Mouse (Mus musculus): Measurements from ENCODE around the gene Aspm. TPM values are rescaled to one million over a fixed set of nuclear protein-coding genes. Genes with fewer than 3 reads are reported as not detected.

The Aspm gene
- polyA plus RNA-seq, 1 experiment from 2014 or later, result 16.1 TPM

GRCm38 (mm10) chr1:139481146-139481545, 26.6 kb downstream of the Aspm start:
- H3K27ac ChIP-seq (ENCODE audit: low read depth, low read length), result no peak overlapping the region
- ATAC-seq (replicated peaks; ENCODE audit: low FRiP score), result no peak
- H3K27me3 ChIP-seq (replicated peaks; ENCODE audit: control insufficient read depth, insufficient read depth, low read length), result no peaks in the 10 kb centered on the region
- 87% methylated on average over 4 of the region's 4 CpGs for WGBS
- no peak overlapping the region for H3K9ac ChIP-seq (ENCODE audit: low read depth, low read length)
- DNase-seq (ENCODE audit: low spot score), result no peak
- H3K9me3 ChIP-seq (ENCODE audit: control insufficient read depth, low read length), result no peaks in the 10 kb centered on the region
- H3K4me3 ChIP-seq (ENCODE audit: low read depth, low read length), result no peak overlapping the region
- no peaks in the 10 kb centered on the region for H3K4me1 ChIP-seq (replicated peaks; ENCODE audit: control insufficient read depth, insufficient read depth, low read length)
- no peak overlapping the region for H3K4me2 ChIP-seq
- peaks cover 33% of the 10 kb centered on the region for H3K36me3 ChIP-seq (ENCODE audit: control insufficient read depth, insufficient read depth, low read length)

GRCm38 (mm10) chr1:139494630-139495029, 40.1 kb downstream of the Aspm start:
- Histone ChIP-seq H3K27me3 (replicated peaks; ENCODE audit: control insufficient read depth, insufficient read depth, low read length) (no peaks in the 10 kb centered on the region), H3K36me3 (ENCODE audit: control insufficient read depth, insufficient read depth, low read length) (peaks cover 17% of the 10 kb centered on the region), H3K4me1 (replicated peaks; ENCODE audit: control insufficient read depth, insufficient read depth, low read length) (no peaks in the 10 kb centered on the region), H3K27ac (ENCODE audit: low read depth, low read length) (no peak overlapping the region), H3K9me3 (ENCODE audit: control insufficient read depth, low read length) (no peaks in the 10 kb centered on the region), H3K9ac (ENCODE audit: low read depth, low read length) (no peak overlapping the region), H3K4me3 (ENCODE audit: low read depth, low read length) (no peak overlapping the region), H3K4me2 (no peak overlapping the region)
- DNase-seq (ENCODE audit: low spot score) (no peak), ATAC-seq (replicated peaks; ENCODE audit: low FRiP score) (no peak)
- 86% methylated on average over 3 of the region's 3 CpGs for WGBS

- ATAC-seq (replicated peaks; ENCODE audit: low FRiP score), result no peak
- no peak overlapping the region for H3K4me2 ChIP-seq
- DNase-seq (ENCODE audit: low spot score), result no peak
- 88% methylated on average over 2 of the region's 2 CpGs for WGBS
- H3K27me3 ChIP-seq (replicated peaks; ENCODE audit: control insufficient read depth, insufficient read depth, low read length), result no peaks in the 10 kb centered on the region
- peaks cover 12% of the 10 kb centered on the region for H3K36me3 ChIP-seq (ENCODE audit: control insufficient read depth, insufficient read depth, low read length)
- no peaks in the 10 kb centered on the region for H3K4me1 ChIP-seq (replicated peaks; ENCODE audit: control insufficient read depth, insufficient read depth, low read length)
- no peak overlapping the region for H3K4me3 ChIP-seq (ENCODE audit: low read depth, low read length)
- H3K27ac ChIP-seq (ENCODE audit: low read depth, low read length), result no peak overlapping the region
- no peak overlapping the region for H3K9ac ChIP-seq (ENCODE audit: low read depth, low read length)
- H3K9me3 ChIP-seq (ENCODE audit: control insufficient read depth, low read length), result no peaks in the 10 kb centered on the region
Measured at GRCm38 (mm10) chr1:139495408-139495807, 40.8 kb downstream of the Aspm start.

GRCm38 (mm10) chr1:139496212-139496611, 41.6 kb downstream of the Aspm start:
- H3K27me3 ChIP-seq (replicated peaks; ENCODE audit: control insufficient read depth, insufficient read depth, low read length), result no peaks in the 10 kb centered on the region
- no peak for ATAC-seq (replicated peaks; ENCODE audit: low FRiP score)
- H3K9ac ChIP-seq (ENCODE audit: low read depth, low read length), result no peak overlapping the region
- H3K4me1 ChIP-seq (replicated peaks; ENCODE audit: control insufficient read depth, insufficient read depth, low read length), result no peaks in the 10 kb centered on the region
- 78% methylated on average over 3 of the region's 3 CpGs for WGBS
- H3K4me3 ChIP-seq (ENCODE audit: low read depth, low read length), result no peak overlapping the region
- no peak for DNase-seq (ENCODE audit: low spot score)
- no peak overlapping the region for H3K27ac ChIP-seq (ENCODE audit: low read depth, low read length)
- H3K36me3 ChIP-seq (ENCODE audit: control insufficient read depth, insufficient read depth, low read length), result peaks cover 11% of the 10 kb centered on the region
- H3K9me3 ChIP-seq (ENCODE audit: control insufficient read depth, low read length), result no peaks in the 10 kb centered on the region
- H3K4me2 ChIP-seq, result no peak overlapping the region

GRCm38 (mm10) chr1:139499751-139500150, 45.2 kb downstream of the Aspm start:
- Histone ChIP-seq H3K27ac (ENCODE audit: low read depth, low read length) (no peak overlapping the region), H3K4me2 (no peak overlapping the region), H3K4me1 (replicated peaks; ENCODE audit: control insufficient read depth, insufficient read depth, low read length) (no peaks in the 10 kb centered on the region), H3K27me3 (replicated peaks; ENCODE audit: control insufficient read depth, insufficient read depth, low read length) (no peaks in the 10 kb centered on the region), H3K4me3 (ENCODE audit: low read depth, low read length) (no peak overlapping the region), H3K9ac (ENCODE audit: low read depth, low read length) (no peak overlapping the region), H3K9me3 (ENCODE audit: control insufficient read depth, low read length) (no peaks in the 10 kb centered on the region), H3K36me3 (ENCODE audit: control insufficient read depth, insufficient read depth, low read length) (no peaks in the 10 kb centered on the region; the same call in 1 of the 2 replicates)
- DNase-seq (ENCODE audit: low spot score) (no peak), ATAC-seq (replicated peaks; ENCODE audit: low FRiP score) (no peak)

- Histone ChIP-seq H3K4me1 (replicated peaks; ENCODE audit: control insufficient read depth, insufficient read depth, low read length) (no peaks in the 10 kb centered on the region), H3K4me2 (no peak within 1 kb of the TSS), H3K27ac (ENCODE audit: low read depth, low read length) (no peak within 1 kb of the TSS), H3K9ac (ENCODE audit: low read depth, low read length) (no peak within 1 kb of the TSS), H3K4me3 (ENCODE audit: low read depth, low read length) (no peak within 1 kb of the TSS), H3K36me3 (ENCODE audit: control insufficient read depth, insufficient read depth, low read length) (no peaks in the 10 kb centered on the region), H3K9me3 (ENCODE audit: control insufficient read depth, low read length) (no peaks in the 10 kb centered on the region), H3K27me3 (replicated peaks; ENCODE audit: control insufficient read depth, insufficient read depth, low read length) (no peaks in the 10 kb centered on the region)
- WGBS, result 69% methylated on average over 3 of the region's 3 CpGs
- no peak for DNase-seq (ENCODE audit: low spot score)
- no peak for ATAC-seq (replicated peaks; ENCODE audit: low FRiP score)
Measured at GRCm38 (mm10) chr1:139501258-139501752, 46.7 kb downstream of the Aspm start, which contains the start of gene F13b. TSS of gene F13b (plus strand) at chr1:139501702.

- H3K4me2 ChIP-seq, result no peak overlapping the region
- WGBS, result 84% methylated on average over 12 of the region's 12 CpGs
- no peaks in the 10 kb centered on the region for H3K9me3 ChIP-seq (ENCODE audit: control insufficient read depth, low read length)
- H3K27ac ChIP-seq (ENCODE audit: low read depth, low read length), result no peak overlapping the region
- no peak overlapping the region for H3K4me3 ChIP-seq (ENCODE audit: low read depth, low read length)
- no peak for DNase-seq (ENCODE audit: low spot score)
- H3K4me1 ChIP-seq (replicated peaks; ENCODE audit: control insufficient read depth, insufficient read depth, low read length), result no peaks in the 10 kb centered on the region
- H3K27me3 ChIP-seq (replicated peaks; ENCODE audit: control insufficient read depth, insufficient read depth, low read length), result no peaks in the 10 kb centered on the region
- no peaks in the 10 kb centered on the region for H3K36me3 ChIP-seq (ENCODE audit: control insufficient read depth, insufficient read depth, low read length)
- no peak overlapping the region for H3K9ac ChIP-seq (ENCODE audit: low read depth, low read length)
- no peak for ATAC-seq (replicated peaks; ENCODE audit: low FRiP score)
Measured at GRCm38 (mm10) chr1:139514556-139514955, 60.0 kb downstream of the Aspm start.

Other genes starting within 250 kb of the Aspm start
- 0.07 and 0.10 TPM in 2 replicates for gene Crb1, start 77.7 kb upstream of the Aspm start, polyA plus RNA-seq (2014; fragmentation: Nextera tagmentation; extraction: Ambion mirVana)
- gene Zbtb41, start 32.5 kb upstream of the Aspm start, polyA plus RNA-seq (2014; fragmentation: Nextera tagmentation; extraction: Ambion mirVana), result 7.8 and 8.2 TPM in 2 replicates
- 1.2 and 1.5 TPM in 2 replicates for gene F13b, start 46.9 kb downstream of the Aspm start, polyA plus RNA-seq (2014; fragmentation: Nextera tagmentation; extraction: Ambion mirVana)
- gene Cfhr1, start 105.5 kb downstream of the Aspm start, polyA plus RNA-seq (2014; fragmentation: Nextera tagmentation; extraction: Ambion mirVana), result 0.66 and 0.77 TPM in 2 replicates

Data from liver, embryonic 11.5 days (tissue).